Mouse (Mus musculus): ENCODE data around the gene 4921524J17Rik.

DNA sequence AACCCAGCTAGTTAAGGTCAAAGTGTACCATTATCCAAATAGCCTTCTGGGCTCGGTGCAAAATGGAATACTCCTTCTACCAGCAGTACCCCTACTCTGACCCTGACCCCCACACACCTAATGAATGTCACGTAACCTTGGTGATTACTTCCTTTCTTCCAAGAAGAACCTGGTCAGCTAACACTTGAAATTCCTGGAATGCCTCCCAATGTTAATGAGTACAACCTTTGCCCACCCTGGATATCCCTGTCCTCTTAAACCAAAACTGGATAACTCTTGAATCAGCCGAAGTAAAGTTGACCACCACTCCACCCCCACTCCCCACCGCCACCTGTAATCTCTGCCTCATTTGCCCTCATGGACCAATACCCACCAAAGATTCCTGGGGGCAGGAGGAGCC is 40.6 kb upstream of the 4921524J17Rik start:
- TF ChIP-seq CTCF (IDR thresholded peaks at IDR 0.05 in 2 of 3, conservative IDR thresholded peaks at IDR 0.05 in 1 of 3; ENCODE audit: control insufficient read depth in 1 of 3, insufficient read depth in 1 of 3, low read depth in 2 of 3, low read length in 3 of 3, poor library complexity in 1 of 3, severe bottlenecking in 1 of 3) (no peak), USF1 (IDR thresholded peaks at IDR 0.05; ENCODE audit: low read depth, low read length) (no peak), NELFE (IDR thresholded peaks at IDR 0.05; ENCODE audit: low read depth, low read length) (no peak), E2F4 (IDR thresholded peaks at IDR 0.05; ENCODE audit: borderline replicate concordance, low read depth, low read length) (no peak), GATA1 (IDR thresholded peaks at IDR 0.05; ENCODE audit: low read depth, low read length) (no peak), RAD21 (IDR thresholded peaks at IDR 0.05; ENCODE audit: low read depth, low read length) (no peak)

All from MEL (cell line).